Mouse (Mus musculus): ENCODE results near the gene Rtkn.
"Not testable (repeated sequence)": the region's sequence is repeated elsewhere in the genome, so short reads cannot be mapped to it uniquely, and the experiment has no call there.

The Rtkn gene

DNA sequence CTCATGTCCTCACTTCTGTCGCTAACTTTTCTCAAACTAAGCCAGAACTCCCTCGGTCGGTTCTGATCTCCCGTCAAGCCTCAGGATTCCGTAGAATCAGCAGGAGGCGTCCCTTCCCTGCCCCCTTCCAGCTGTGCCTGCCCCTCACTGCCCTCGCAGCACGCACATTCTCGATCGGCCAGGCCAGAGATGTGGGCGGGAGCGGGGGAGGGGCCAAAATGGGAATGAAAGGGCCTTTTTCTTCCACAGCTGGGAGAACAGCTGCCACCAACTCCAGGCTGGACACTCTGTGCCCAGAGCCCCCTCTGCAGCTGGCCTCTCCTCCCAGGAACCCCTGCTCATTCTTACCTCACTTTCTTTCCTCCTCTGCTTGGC, 2.3 kb downstream of the Rtkn start:
- peak in 1 of 2 experiments; percentile 77 for DNase-seq (ENCODE audit: low spot score in 2 of 2)

DNA sequence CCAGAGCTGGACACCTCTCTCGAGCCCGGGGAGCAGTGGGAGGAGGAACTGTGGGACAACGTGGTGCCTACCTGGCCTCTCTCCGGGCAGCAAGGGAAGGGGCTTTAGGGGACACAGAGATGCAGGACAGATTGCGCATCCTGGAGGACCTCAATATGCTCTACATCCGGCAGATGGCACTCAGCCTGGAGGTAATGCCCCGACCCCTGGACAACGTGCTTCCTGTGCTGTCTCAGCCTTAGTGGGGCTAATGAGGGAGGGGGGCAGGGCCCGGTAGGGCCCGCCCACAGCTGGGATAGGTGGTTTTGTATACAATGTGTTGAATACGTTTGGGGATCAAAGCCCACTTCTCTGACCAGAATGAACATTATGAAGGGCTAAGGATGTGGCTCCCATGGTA, 2.8 kb downstream of the Rtkn start:
- DNase-seq (ENCODE audit: low spot score in 2 of 2), result no peak

- DNase-seq (ENCODE audit: low spot score in 2 of 2), result no peak
Observed at GRCm38 (mm10) chr6:83140044-83140443, 4.8 kb downstream of the Rtkn start.

DNA sequence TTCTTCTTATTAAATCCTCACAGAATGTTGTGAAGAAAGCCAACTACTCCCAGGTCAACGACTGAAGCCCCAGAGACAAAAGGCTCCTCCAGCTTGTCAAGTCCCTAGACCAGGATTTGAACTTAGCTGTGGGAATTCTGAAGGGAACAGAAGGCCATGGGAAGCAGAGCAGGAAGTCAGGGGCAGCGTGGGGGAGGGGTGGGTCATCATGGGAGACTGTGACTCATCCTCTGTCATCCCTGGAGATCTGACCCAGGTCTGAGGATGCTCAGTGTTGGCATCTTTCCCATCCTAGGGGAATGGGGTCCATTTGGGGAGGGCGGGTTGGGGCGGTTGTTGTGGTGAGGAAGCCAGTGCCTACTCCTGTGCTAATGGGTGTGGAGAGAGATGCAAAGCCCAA, 6.4 kb downstream of the Rtkn start:
- DNase-seq (ENCODE audit: low spot score in 2 of 2), result no peak

- no peak for DNase-seq (ENCODE audit: low spot score in 2 of 2)
Observed at GRCm38 (mm10) chr6:83142211-83142731, 7.0 kb downstream of the Rtkn start.

GRCm38 (mm10) chr6:83142886-83143285, 7.6 kb downstream of the Rtkn start:
- DNase-seq (ENCODE audit: low spot score in 2 of 2), result peak in 1 of 2 experiments; percentile 43

- no peak for DNase-seq (ENCODE audit: low spot score in 2 of 2)
Observed at GRCm38 (mm10) chr6:83145209-83145608, 9.9 kb downstream of the Rtkn start.

- no peak for DNase-seq (ENCODE audit: low spot score in 2 of 2)
Observed at GRCm38 (mm10) chr6:83145805-83146204, 10.5 kb downstream of the Rtkn start.

DNA sequence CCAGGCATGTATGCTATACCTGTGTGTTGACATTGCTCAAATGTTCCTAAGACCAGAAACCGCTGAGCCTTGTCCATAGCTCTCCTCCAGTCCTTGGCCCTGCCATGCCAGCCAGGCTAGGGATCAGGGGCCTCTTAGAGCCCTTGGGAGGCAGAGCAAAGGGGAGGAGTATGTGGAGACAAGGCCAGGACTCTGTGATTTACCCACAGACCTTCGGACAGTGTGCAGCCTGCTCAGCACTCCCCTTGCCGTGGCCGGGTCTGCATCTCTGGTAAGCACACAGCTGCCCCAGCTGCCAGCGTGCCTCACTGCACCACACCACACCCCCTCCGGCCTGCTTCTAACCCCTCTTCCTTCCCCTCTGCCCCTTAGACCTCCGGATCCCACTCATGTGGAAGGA, 12.0 kb downstream of the Rtkn start:
- DNase-seq (ENCODE audit: low spot score in 2 of 2), result no peak

DNA sequence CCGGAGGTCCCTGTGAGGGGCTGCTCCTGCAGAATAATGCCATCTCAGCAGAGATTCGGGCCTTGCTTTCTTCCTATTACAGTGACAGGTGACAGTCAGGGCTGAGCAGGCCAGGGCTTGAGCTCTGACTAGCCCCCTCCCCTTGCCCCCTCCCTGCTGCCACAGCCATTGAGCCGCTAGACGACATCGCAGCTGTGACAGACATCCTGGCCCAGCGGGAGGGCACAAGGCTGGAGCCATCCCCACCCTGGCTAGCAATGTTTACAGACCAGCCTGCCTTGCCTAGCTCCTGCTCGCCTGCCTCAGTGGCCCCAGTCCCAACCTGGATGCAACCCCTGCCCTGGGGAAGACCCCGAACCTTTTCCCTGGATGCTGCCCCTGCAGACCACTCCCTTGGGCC, 16.5 kb downstream of the Rtkn start:
- DNase-seq (ENCODE audit: low spot score in 2 of 2), result no peak

GRCm38 (mm10) chr6:83153038-83153437, 17.8 kb downstream of the Rtkn start:
- DNase-seq (ENCODE audit: low spot score in 2 of 2), result no peak

- DNase-seq (ENCODE audit: low spot score in 2 of 2), result no peak
Observed at GRCm38 (mm10) chr6:83153485-83153884, 18.2 kb downstream of the Rtkn start.

DNA sequence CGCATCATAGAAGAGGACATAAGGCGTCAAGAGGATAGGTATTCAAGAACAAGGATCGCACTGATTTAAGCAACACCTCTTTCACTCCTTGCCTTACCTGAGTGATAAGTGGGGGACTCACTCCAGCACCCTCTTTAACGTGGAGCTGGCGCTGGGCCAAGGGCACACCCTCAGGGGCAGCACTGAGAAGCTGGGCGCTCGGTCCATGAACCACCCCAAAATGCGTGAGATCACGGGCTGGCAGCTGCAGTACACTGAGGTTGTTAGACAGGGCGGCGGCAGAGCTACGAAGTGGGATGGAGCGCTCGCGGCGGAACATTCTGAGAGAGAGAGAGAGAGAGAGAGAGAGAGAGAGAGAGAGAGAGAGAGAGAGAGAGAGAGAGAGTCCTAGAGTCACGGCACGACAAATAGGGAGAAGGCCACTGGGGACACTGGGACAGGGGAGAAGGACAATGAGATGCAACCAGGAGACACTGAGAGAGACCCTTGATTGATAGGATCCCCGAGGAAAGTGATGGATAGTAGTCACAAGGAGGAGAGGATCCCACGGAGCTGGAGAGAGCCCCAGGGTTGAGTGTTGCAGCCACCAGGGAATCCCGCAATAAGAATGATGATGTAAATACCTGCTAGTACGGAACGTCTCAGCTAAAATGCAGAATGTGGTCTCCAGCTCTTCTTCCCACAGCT, 20.4 kb downstream of the Rtkn start:
- no peak for DNase-seq (ENCODE audit: low spot score in 2 of 2)

GRCm38 (mm10) chr6:83156259-83156684, 21.0 kb downstream of the Rtkn start, which contains the start of the genes Wdr54 and 1700003E16Rik:
Gene Wdr54, minus strand, starts transcription at chr6:83156397.
Gene 1700003E16Rik, plus strand, starts transcription at chr6:83156404.
- peak in 1 of 2 experiments; percentile 69 for DNase-seq (ENCODE audit: low spot score in 2 of 2)

GRCm38 (mm10) chr6:83159456-83159855, 24.2 kb downstream of the Rtkn start:
- DNase-seq (ENCODE audit: low spot score in 2 of 2), result not testable (repeated sequence)

GRCm38 (mm10) chr6:83161442-83161841, 26.2 kb downstream of the Rtkn start:
- DNase-seq (ENCODE audit: low spot score in 2 of 2), result no peak

- DNase-seq (ENCODE audit: low spot score in 2 of 2), result peak; percentile 31 to 65
Observed at GRCm38 (mm10) chr6:83161921-83162641, 26.8 kb downstream of the Rtkn start.

DNA sequence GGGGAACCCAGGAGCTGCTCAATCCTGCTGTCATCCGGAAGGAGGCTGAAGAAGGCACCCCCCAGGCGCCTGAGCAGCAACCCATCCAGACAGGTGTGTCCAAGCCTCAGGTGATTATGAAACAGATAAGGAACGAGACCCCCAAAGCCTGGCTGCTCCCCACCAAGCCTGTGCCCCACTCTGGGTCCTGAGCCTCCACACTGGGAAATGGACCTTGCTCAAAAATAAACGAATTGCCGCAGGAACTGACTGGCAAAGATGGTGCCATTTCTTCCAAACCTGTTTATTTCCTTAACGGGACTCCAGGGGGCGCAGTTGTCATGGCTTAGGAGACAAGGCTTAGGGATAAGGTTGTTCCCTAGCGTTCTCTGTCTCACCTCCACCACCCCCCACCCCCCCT, 27.4 kb downstream of the Rtkn start:
- DNase-seq (ENCODE audit: low spot score in 2 of 2), result peak in 1 of 2 experiments; percentile 65

GRCm38 (mm10) chr6:83165026-83165606, 29.9 kb downstream of the Rtkn start:
- DNase-seq (ENCODE audit: low spot score in 2 of 2), result no peak

GRCm38 (mm10) chr6:83165607-83166242, 30.5 kb downstream of the Rtkn start, which contains the start of gene Dctn1:
Gene Dctn1, plus strand, starts transcription at chr6:83165920.
- peak; percentile 91 to 92 for DNase-seq (ENCODE audit: low spot score in 2 of 2)

DNA sequence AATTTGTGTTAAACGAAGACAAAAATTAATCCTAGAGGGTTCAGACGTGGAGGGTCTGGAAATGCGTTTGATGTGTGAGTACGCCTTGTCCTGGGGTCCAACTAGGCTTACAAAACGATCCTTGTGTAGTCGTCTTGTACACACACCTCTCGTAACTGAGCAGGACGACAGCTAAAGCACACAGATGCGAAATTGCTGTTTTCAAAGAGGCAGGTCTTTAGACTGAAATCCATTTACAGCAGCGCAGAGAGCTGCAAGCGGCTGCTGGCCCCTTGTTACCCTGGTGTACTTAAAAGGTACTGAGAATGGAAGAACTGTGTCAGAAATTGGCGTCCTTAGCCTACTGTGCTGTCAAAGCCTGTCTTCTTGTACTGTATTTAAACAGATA, 31.0 kb downstream of the Rtkn start:
- no peak for DNase-seq (ENCODE audit: low spot score in 2 of 2)

GRCm38 (mm10) chr6:83169872-83170271, 34.6 kb downstream of the Rtkn start:
- peak in 1 of 2 experiments; percentile 31 for DNase-seq (ENCODE audit: low spot score in 2 of 2)
